Mouse (Mus musculus) bone marrow macrophage, adult 2 months (primary cell): ENCODE measurements around the gene Fkbp15. TPM values are rescaled to one million over a fixed set of nuclear protein-coding genes. Genes with fewer than 3 reads are reported as not detected.

Source experiments
- H3K27ac ChIP-seq: 2 replicates; pipeline ENCODE4 v1.5.1; 2012; ENCODE audit warnings: low read depth, low read length; ENCODE audit not compliant: insufficient read depth
- H3K4me1 ChIP-seq: 2 replicates; pipeline ENCODE4 v1.6.1; 2012; ENCODE audit warnings: low read length; ENCODE audit not compliant: control insufficient read depth, insufficient read depth
- H3K4me3 ChIP-seq: 2 replicates; pipeline ENCODE4 v1.5.1; 2012; ENCODE audit warnings: mild to moderate bottlenecking, low read length, moderate library complexity; ENCODE audit not compliant: insufficient read depth
- CTCF ChIP-seq: IDR thresholded peaks from 2 replicates; pipeline ENCODE4 v1.5.1; 2012; ENCODE audit warnings: low read depth, mild to moderate bottlenecking, low read length, moderate library complexity
- POLR2A ChIP-seq: IDR thresholded peaks from 2 replicates; pipeline ENCODE4 v1.6.1; 2012; ENCODE audit warnings: mild to moderate bottlenecking, low read depth, low read length, borderline replicate concordance
- polyA plus RNA-seq: library from polyadenylated mRNA; stranded (reverse); fragments of >200 nt; gene quantifications from 2 replicates; pipeline ENCODE4 v1.2.4, GENCODE M21; 2012; ENCODE audit not compliant: missing spikeins, insufficient read depth, insufficient read length

Gene Fkbp15
- polyA plus RNA-seq, 1 experiment: 95.1 TPM

- TF ChIP-seq POLR2A: no peak
- no peak for TF ChIP-seq CTCF
- Histone ChIP-seq H3K4me3 (0 out of 2 replicates have a peak overlapping the region, but pooled peaks have one; percentile 1), H3K27ac (peak overlapping the region; percentile 72), H3K4me1 (peaks cover 50% of the 10 kb centered on the region)
Measured at GRCm38 (mm10) chr4:62322684-62323083, 37.7 kb downstream of the Fkbp15 start.

DNA sequence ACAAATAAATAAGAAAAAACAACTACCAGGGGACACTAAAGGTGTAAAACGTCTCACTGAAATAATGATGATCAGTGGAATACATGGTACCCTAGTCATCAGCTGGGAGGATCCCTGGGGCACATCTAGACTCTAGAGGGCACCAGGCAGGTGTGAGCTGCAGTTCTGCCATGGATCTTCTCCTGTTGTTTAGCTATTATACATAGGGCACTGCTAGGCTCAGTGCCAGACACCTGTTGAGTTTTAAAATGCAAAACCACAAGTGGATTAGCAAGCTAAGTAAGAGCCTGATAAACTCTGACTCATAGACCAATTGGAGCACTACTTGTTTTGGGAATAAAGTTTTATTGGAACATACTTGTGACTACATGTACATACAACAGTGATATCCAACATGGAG, 42.1 kb downstream of the Fkbp15 start:
- Histone ChIP-seq H3K4me3 (no peak overlapping the region), H3K27ac (no peak overlapping the region), H3K4me1 (peaks cover 34% of the 10 kb centered on the region)
- TF ChIP-seq CTCF: no peak

GRCm38 (mm10) chr4:62316456-62316855, 43.9 kb downstream of the Fkbp15 start:
- H3K4me1 ChIP-seq: peaks cover 26% of the 10 kb centered on the region
- no peak overlapping the region for H3K4me3 ChIP-seq
- no peak overlapping the region for H3K27ac ChIP-seq
- TF ChIP-seq POLR2A (no peak), CTCF (no peak)

- H3K4me3 ChIP-seq: no peak overlapping the region
- TF ChIP-seq POLR2A (no peak), CTCF (no peak)
- H3K27ac ChIP-seq: no peak overlapping the region
Measured at GRCm38 (mm10) chr4:62314516-62314915, 45.8 kb downstream of the Fkbp15 start.

DNA sequence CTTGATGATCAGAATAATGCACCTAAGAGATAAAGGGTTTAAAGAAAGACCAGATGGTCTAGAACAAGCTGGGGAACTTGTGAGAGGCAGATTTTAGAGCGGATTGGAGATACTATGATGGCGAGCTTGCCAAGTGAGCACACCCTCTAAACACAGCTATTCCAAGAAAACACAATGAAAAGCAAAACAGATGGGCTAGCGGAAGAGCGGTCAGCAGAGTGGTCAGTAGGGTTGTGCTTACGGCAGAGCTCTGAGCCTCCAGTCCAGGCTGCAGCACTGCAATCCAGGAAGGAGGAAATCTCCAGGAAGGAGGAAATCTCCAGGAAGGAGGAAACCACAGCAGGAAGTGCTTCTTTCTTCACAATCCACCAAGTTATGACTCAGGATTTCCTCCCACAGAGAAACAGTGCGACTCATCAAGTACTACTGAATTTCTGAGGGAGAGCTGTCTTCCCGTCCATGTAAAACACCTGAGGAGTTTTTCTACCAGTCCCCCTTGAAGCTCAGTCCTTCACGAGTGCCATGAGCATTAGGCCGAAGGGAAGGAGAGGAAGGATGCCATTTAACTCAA, 46.6 kb downstream of the Fkbp15 start:
- Histone ChIP-seq H3K4me1 (peaks cover 26% of the 10 kb centered on the region), H3K27ac (peak overlapping the region; percentile 37; the same call in 1 of the 2 replicates), H3K4me3 (no peak overlapping the region)
- TF ChIP-seq POLR2A: no peak
- no peak for TF ChIP-seq CTCF

More at GRCm38 (mm10) chr4:62314516-62314915, 45.8 kb downstream of the Fkbp15 start:
- H3K4me1 ChIP-seq: peaks cover 26% of the 10 kb centered on the region

DNA sequence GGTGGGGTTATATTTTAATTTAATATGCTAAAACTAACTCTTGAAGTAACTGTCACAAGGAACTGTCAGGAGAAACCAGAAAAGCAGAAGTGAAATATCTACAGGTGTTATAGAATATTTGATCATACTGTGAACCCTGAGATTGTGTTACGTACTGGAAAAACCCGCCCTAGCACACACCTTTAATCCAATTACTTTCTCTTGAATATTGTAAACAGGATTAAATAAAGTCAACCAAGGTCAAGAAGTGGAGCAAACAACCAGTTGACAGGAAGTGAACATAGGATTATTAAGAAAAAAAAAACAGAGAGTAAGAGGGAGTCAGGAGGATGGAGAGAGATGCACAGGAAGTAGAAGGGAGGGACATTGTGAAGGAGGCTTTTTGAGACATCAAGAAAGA, 47.5 kb downstream of the Fkbp15 start:
- H3K4me3 ChIP-seq: no peak overlapping the region
- H3K4me1 ChIP-seq: peaks cover 26% of the 10 kb centered on the region
- TF ChIP-seq CTCF (no peak), POLR2A (no peak)
- no peak overlapping the region for H3K27ac ChIP-seq

DNA sequence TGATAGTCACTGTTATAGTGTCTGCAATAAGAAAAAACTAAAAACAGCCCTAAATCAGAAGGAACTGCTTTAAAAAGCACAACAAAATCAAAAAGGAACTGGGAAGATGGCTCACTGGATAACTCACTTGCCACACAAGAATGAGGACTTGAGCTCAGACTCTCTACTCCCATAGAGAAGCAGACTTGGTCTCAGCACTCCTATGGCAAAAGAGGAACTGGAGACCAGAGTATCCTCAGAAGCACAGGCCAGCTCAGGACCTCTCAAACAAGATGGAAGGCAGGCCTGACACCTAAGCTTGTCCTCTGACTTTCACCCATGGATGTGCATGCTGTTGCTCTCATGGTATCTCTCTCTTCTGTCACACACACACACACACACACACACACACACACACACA, 51.9 kb downstream of the Fkbp15 start:
- TF ChIP-seq POLR2A (no peak), CTCF (no peak)
- H3K4me1 ChIP-seq: peaks cover 10% of the 10 kb centered on the region
- H3K27ac ChIP-seq: no peak overlapping the region
- H3K4me3 ChIP-seq: no peak overlapping the region

DNA sequence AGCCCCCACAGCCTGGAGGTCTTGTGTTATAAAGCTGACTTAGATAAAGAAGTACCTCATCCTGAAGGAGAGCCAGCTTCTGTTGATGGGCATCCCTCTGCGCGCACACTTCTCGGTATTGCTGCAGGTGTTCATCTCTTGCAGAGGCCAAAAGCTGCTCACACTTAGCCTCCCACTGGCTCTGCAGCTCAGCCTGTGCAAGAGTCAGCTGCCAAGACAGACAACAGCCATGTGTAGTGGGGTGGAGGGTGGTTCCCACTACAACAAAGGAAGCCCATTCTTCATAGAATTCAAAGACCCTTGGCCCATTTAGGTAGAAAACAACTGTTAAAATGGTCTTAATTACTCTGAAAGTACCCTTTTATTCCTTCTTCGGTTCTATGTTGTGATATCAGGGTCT, 53.5 kb downstream of the Fkbp15 start:
- peaks cover 8% of the 10 kb centered on the region for H3K4me1 ChIP-seq
- no peak overlapping the region for H3K27ac ChIP-seq
- no peak for TF ChIP-seq POLR2A
- TF ChIP-seq CTCF: no peak
- no peak overlapping the region for H3K4me3 ChIP-seq

DNA sequence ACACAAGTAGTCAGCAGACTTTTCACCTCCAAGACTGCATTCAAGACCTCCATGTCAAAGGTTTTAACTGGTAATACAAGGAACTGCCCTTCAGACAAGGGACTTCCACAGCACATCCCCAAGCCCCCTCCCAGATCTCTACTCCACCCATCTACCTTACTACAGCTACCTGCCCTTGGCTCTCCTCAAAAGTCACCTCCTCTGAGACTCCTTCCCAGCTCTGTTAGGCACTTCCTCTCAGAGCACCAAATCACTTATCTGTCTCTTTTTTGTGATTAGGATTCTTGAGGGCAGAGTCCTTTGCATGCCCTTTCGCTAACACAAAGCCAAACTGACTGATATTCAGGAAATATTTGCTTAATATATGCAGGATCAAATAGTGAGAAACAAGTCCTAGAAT, 54.0 kb downstream of the Fkbp15 start:
- H3K4me1 ChIP-seq: peaks cover 8% of the 10 kb centered on the region
- no peak overlapping the region for H3K27ac ChIP-seq
- TF ChIP-seq CTCF (no peak), POLR2A (no peak)
- H3K4me3 ChIP-seq: no peak overlapping the region

DNA sequence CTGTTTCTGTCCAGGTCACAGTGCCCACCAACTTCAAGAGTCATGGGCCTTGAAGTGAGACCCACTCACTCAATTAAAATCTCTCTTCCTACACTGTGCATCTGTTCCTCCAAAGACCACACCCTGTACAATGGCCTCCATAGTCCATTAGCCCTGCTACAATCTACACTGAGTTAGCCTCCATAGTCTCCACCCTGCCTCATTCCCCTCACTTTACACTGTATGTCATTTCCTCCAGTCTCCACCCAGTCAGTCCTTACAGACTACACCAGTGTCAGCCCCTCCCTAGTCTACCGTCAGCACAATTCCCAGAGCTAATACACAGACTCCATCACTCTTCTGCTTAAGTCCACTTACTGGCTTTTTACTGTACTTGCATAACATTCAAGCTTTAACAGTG, 57.1 kb downstream of the Fkbp15 start:
- no peak for TF ChIP-seq CTCF
- no peak for TF ChIP-seq POLR2A
- Histone ChIP-seq H3K4me1 (peaks cover 10% of the 10 kb centered on the region), H3K27ac (no peak overlapping the region), H3K4me3 (no peak overlapping the region)

- no peak overlapping the region for H3K27ac ChIP-seq
- H3K4me1 ChIP-seq: peaks cover 7% of the 10 kb centered on the region
- TF ChIP-seq CTCF (no peak), POLR2A (no peak)
- H3K4me3 ChIP-seq: no peak overlapping the region
Measured at GRCm38 (mm10) chr4:62302795-62303194, 57.6 kb downstream of the Fkbp15 start.
